Mouse (Mus musculus) kidney, postnatal 0 days (tissue): ENCODE measurements around the gene 3100002H09Rik. TPM values are rescaled to one million over a fixed set of nuclear protein-coding genes. Genes with fewer than 3 reads are reported as not detected.

Experiments
- ATAC-seq: fragments of 200-750 bp; cut with Nextera tagmentation; replicated peaks from 2 replicates; pipeline ENCODE4 v1.8.0; 2017; ENCODE audit warnings: low read depth, moderate number of reproducible peaks, moderate TSS enrichment, moderate library complexity; ENCODE audit not compliant: low FRiP score
- DNase-seq: peaks from one replicate; pipeline ENCODE4 v3.0.0-alpha.2; 2016; ENCODE audit warnings: low spot score
- H3K27ac ChIP-seq: fragments of 300-500 bp; sonication (generic); 2 replicates; pipeline ENCODE4 v1.5.1; 2014; ENCODE audit warnings: mild to moderate bottlenecking
- H3K27me3 ChIP-seq: fragments of 300-500 bp; sonication (generic); 2 replicates; pipeline ENCODE4 v1.6.1; 2014; ENCODE audit warnings: low read length, mixed read lengths; ENCODE audit not compliant: insufficient read depth
- H3K36me3 ChIP-seq: fragments of 300-500 bp; sonication (generic); 2 replicates; pipeline ENCODE4 v1.6.1; 2014; ENCODE audit warnings: low read length, mixed read lengths; ENCODE audit not compliant: insufficient read depth
- H3K4me1 ChIP-seq: fragments of 300-500 bp; sonication (generic); replicated peaks from 2 replicates; pipeline ENCODE4 v1.6.1; 2014; ENCODE audit warnings: antibody characterized with exemption, low read length, mixed read lengths; ENCODE audit not compliant: insufficient read depth
- H3K4me2 ChIP-seq: fragments of 300-500 bp; sonication (generic); 2 replicates; pipeline ENCODE4 v1.6.1; 2014; ENCODE audit warnings: mild to moderate bottlenecking, low read length, moderate library complexity, mixed read lengths
- H3K4me3 ChIP-seq: fragments of 300-500 bp; sonication (generic); replicated peaks from 2 replicates; pipeline ENCODE4 v1.5.1; 2014; ENCODE audit warnings: low read depth, low read length
- H3K9ac ChIP-seq: fragments of 300-500 bp; sonication (generic); 2 replicates; pipeline ENCODE4 v1.6.1; 2014; ENCODE audit warnings: low read depth, low read length
- H3K9me3 ChIP-seq: fragments of 300-500 bp; sonication (generic); replicated peaks from 2 replicates; pipeline ENCODE4 v1.6.1; 2016; ENCODE audit warnings: low read length, inconsistent platforms, mixed read lengths
- CTCF ChIP-seq: IDR thresholded peaks from 2 replicates; pipeline ENCODE4 v1.5.1; 2016; ENCODE audit warnings: antibody characterized with exemption, low read depth, mild to moderate bottlenecking, moderate library complexity
- WGBS: fragments of 180-500 bp; shearing (Covaris S2); extraction: QIAGEN DNeasy Blood & Tissue Kit; methylation state at CpG from one replicate; pipeline ENCODE4 v1.1.7; 2014; 5-methylcytosine and 5-hydroxymethylcytosine counted together
- polyA plus RNA-seq: library from polyadenylated mRNA; unstranded; fragments of >200 nt; fragmentation: Nextera tagmentation; extraction: Ambion mirVana; gene quantifications from 2 replicates; pipeline ENCODE4 v1.2.1, GENCODE M21; 2015

3100002H09Rik gene
- polyA plus RNA-seq, 1 experiment from 2014 or later: not detected

- no peak overlapping the region for H3K4me3 ChIP-seq
- no peak overlapping the region for H3K4me2 ChIP-seq
- H3K27ac ChIP-seq: no peak overlapping the region
- ATAC-seq (peak; percentile 38), DNase-seq (peak; percentile 61)
- H3K4me1 ChIP-seq: peaks cover 16% of the 10 kb centered on the region
- WGBS: 7% methylated on average over 9 of the region's 9 CpGs
- TF ChIP-seq CTCF: peak; percentile 41; the same call in 1 of the 2 replicates
- H3K9ac ChIP-seq: no peak overlapping the region
- H3K9me3 ChIP-seq: no peaks in the 10 kb centered on the region
- peaks cover 55% of the 10 kb centered on the region for H3K27me3 ChIP-seq
- H3K36me3 ChIP-seq: no peaks in the 10 kb centered on the region
Measured at GRCm38 (mm10) chr4:124652886-124653285, 42.3 kb upstream of the 3100002H09Rik start.

- Histone ChIP-seq H3K36me3 (no peaks in the 10 kb centered on the region), H3K4me3 (no peak overlapping the region), H3K27ac (no peak overlapping the region), H3K9me3 (no peaks in the 10 kb centered on the region), H3K4me1 (peaks cover 10% of the 10 kb centered on the region; the same call in 1 of the 2 replicates), H3K4me2 (no peak overlapping the region), H3K27me3 (peaks cover 10% of the 10 kb centered on the region), H3K9ac (no peak overlapping the region)
- no peak for ATAC-seq
- 30% methylated on average over 5 of the region's 5 CpGs for WGBS
- no peak for DNase-seq
- TF ChIP-seq CTCF: no peak
Measured at GRCm38 (mm10) chr4:124647909-124648308, 37.3 kb upstream of the 3100002H09Rik start.

- Histone ChIP-seq H3K4me3 (no peak overlapping the region), H3K9me3 (no peaks in the 10 kb centered on the region), H3K4me1 (0 out of 2 replicates have a peak, but pooled peaks cover 7% of the 10 kb centered on the region), H3K36me3 (no peaks in the 10 kb centered on the region), H3K27ac (no peak overlapping the region), H3K9ac (no peak overlapping the region), H3K4me2 (peak overlapping the region; percentile 37), H3K27me3 (peaks cover 4% of the 10 kb centered on the region; the same call in 1 of the 2 replicates)
- DNase-seq: peak; percentile 33
- WGBS: 20% methylated on average over 8 of the region's 8 CpGs
- no peak for ATAC-seq
- TF ChIP-seq CTCF: no peak
Measured at GRCm38 (mm10) chr4:124646591-124646990, 36.0 kb upstream of the 3100002H09Rik start.

GRCm38 (mm10) chr4:124644974-124645433 lies 34.4 kb upstream of the 3100002H09Rik start:
- Histone ChIP-seq H3K4me2 (no peak overlapping the region), H3K9me3 (no peaks in the 10 kb centered on the region), H3K27ac (no peak overlapping the region), H3K4me1 (0 out of 2 replicates have a peak, but pooled peaks cover 7% of the 10 kb centered on the region), H3K27me3 (peaks cover 5% of the 10 kb centered on the region; the same call in 1 of the 2 replicates), H3K4me3 (no peak overlapping the region), H3K9ac (no peak overlapping the region), H3K36me3 (no peaks in the 10 kb centered on the region)
- no peak; the same call in 1 of the 2 replicates for ATAC-seq
- DNase-seq: no peak
- peak; percentile 25; the same call in 1 of the 2 replicates for TF ChIP-seq CTCF
- 30% methylated on average over 3 of the region's 3 CpGs for WGBS

GRCm38 (mm10) chr4:124643859-124644258 lies 33.3 kb upstream of the 3100002H09Rik start:
- H3K27me3 ChIP-seq: peaks cover 5% of the 10 kb centered on the region; the same call in 1 of the 2 replicates
- H3K4me2 ChIP-seq: no peak overlapping the region
- no peak overlapping the region for H3K4me3 ChIP-seq
- no peak overlapping the region for H3K9ac ChIP-seq
- DNase-seq (no peak), ATAC-seq (no peak)
- no peak for TF ChIP-seq CTCF
- H3K9me3 ChIP-seq: no peaks in the 10 kb centered on the region
- no peak overlapping the region for H3K27ac ChIP-seq
- H3K36me3 ChIP-seq: no peaks in the 10 kb centered on the region
- 86% methylated on average over 9 of the region's 9 CpGs for WGBS
- H3K4me1 ChIP-seq: 0 out of 2 replicates have a peak, but pooled peaks cover 7% of the 10 kb centered on the region

GRCm38 (mm10) chr4:124639715-124640114 lies 29.1 kb upstream of the 3100002H09Rik start:
- 16% methylated on average over 12 of the region's 12 CpGs for WGBS
- no peaks in the 10 kb centered on the region for H3K4me1 ChIP-seq
- H3K36me3 ChIP-seq: no peaks in the 10 kb centered on the region
- ATAC-seq (no peak), DNase-seq (no peak)
- H3K27ac ChIP-seq: no peak overlapping the region
- no peak for TF ChIP-seq CTCF
- 0 out of 2 replicates have a peak, but pooled peaks cover 5% of the 10 kb centered on the region for H3K27me3 ChIP-seq
- no peak overlapping the region for H3K4me2 ChIP-seq
- H3K9me3 ChIP-seq: no peaks in the 10 kb centered on the region
- no peak overlapping the region for H3K9ac ChIP-seq
- H3K4me3 ChIP-seq: no peak overlapping the region
